ENCODE assay signal across 8 mouse cellular contexts in the genomic region with DNA sequence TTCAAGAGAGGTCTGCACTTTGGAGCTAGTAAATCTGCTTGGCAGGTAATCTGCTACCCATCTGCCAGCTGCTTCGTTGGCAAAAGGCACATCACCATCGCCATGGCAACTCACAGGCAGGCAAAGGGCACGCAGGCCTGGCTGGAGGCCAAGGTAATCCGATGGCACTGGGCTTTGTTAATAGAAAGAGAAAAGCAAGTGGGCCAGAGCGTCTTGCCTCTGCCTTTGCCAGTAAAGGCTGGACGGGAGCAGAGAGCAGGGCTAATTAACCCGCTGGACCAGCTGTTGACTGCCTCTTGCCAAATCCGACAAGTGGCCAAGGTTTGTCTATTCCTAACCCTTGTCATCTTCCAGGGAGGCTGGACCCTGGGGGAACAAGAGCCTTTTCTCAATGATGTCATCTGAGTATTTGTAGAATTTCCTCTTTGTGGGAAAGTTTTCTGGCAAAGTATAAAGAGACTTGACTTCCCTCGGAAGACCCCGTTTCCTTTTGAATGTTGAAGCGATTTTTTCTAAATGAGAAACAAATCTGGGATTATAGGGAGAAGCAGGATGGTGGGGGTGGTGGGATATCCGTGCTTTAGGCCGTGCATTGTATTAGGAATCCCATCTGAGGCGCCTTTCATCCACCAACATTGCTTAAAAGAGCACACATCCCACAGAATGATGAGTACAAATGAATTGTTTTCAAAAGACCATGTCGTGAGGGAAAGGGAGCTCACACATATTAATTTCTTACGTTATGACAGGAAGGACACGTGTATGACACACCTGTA.
DNase-seq lines count a peak whose midpoint lies in the region; ATAC-seq lines count a peak whose summit lies in the region.

No protein-coding gene starts in this region.

- H3K36me3 ChIP-seq in hindbrain, embryonic 15.5 days, result no peaks in the 10 kb centered on the region

- peaks cover 16% of the 10 kb centered on the region for H3K4me1 ChIP-seq in hindbrain, embryonic 15.5 days (replicated peaks)

- H3K4me2 ChIP-seq in hindbrain, embryonic 15.5 days, result no peak overlapping the region; the same call in 1 of the 2 replicates

- peak; percentile 98 for ATAC-seq in hindbrain, embryonic 15.5 days (ENCODE audit: low FRiP score, low read depth)
- no peak for ATAC-seq in erythroid progenitor cell, adult 5-6 weeks (replicated peaks; ENCODE audit: low FRiP score, poor library complexity, severe bottlenecking)

- DNase-seq in adrenal gland, adult 2 months, result peak; percentile 94
- peak; percentile 100 for DNase-seq in cerebellum, postnatal 10 days
- DNase-seq in frontal cortex, postnatal 25 days (ENCODE audit: low spot score in 2 of 2), result peak; percentile 59 to 67
- DNase-seq in layer of hippocampus, postnatal 36 days, result peak; percentile 85 to 88
- DNase-seq in mesoderm, embryonic 11.5 days (ENCODE audit: low read depth, low spot score), result peak; percentile 85
- peak; percentile 65 for DNase-seq in right cerebral cortex, postnatal 36 days (ENCODE audit: low spot score in 2 of 2)

- H3K27ac ChIP-seq in hindbrain, embryonic 15.5 days (replicated peaks), result peak overlapping the region; percentile 25; the same call in 1 of the 2 replicates

- no peaks in the 10 kb centered on the region for H3K27me3 ChIP-seq in hindbrain, embryonic 15.5 days

- H3K9me3 ChIP-seq in hindbrain, embryonic 15.5 days, result no peaks in the 10 kb centered on the region

- WGBS in hindbrain, embryonic 15.5 days, result 23% methylated on average over 17 of the region's 17 CpGs

- H3K9ac ChIP-seq in hindbrain, embryonic 15.5 days, result no peak overlapping the region

- no peak overlapping the region for H3K4me3 ChIP-seq in hindbrain, embryonic 15.5 days
